Mouse (Mus musculus): ENCODE measurements around the gene Zc3h10.
A peak's percentile ranks its signal among the peaks of the same experiment; 100 is the strongest.
"Not testable (repeated sequence)": the region's sequence is repeated elsewhere in the genome, so short reads cannot be mapped to it uniquely, and the experiment has no call there.

Zc3h10 gene

GRCm38 (mm10) chr10:128522351-128522750 lies 25.2 kb downstream of the Zc3h10 start:
- DNase-seq = no peak

DNA sequence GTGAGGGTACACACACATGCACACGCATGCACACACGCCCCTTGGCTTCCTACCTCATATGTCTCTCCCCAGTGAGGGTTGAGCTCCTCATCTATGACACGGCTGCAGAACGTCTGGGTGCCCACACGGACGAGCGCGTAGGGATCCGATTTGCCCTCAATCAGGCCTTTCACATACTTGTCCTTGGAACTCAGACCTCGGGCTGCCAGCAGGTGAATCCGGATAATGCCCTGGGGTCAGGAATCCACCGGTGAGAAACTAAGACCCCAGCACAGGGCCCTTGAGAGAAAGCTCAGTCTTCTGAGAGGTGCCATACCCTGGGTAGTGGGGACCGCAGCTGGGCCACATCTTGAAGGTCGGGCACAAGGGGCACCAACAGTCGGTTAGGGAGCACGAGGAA lies 27.0 kb downstream of the Zc3h10 start:
- DNase-seq = no peak

DNA sequence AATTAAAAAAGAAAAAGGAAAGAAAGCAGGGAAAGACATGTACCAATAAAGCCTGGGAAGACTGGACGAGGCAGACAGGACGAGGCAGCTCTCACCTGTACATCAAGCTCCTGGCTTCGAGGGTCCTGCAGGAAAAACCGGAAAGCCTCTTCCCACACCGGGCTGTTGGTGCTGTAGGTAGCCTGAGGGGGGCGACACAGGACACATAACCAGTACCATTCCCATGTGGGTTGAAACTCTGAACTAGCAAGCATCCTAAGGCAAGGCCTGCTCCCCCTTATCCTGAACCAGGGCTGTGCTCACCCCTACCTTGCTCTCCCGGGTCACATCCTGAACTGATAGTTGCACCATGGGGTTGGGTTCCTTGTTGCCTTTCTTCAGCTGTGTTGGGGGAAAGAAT lies 28.7 kb downstream of the Zc3h10 start:
- peak; percentile 76 for DNase-seq

GRCm38 (mm10) chr10:128516677-128517076 lies 30.9 kb downstream of the Zc3h10 start:
- DNase-seq = peak; percentile 54

- DNase-seq = no peak
Measured at GRCm38 (mm10) chr10:128516029-128516428, 31.5 kb downstream of the Zc3h10 start.

DNA sequence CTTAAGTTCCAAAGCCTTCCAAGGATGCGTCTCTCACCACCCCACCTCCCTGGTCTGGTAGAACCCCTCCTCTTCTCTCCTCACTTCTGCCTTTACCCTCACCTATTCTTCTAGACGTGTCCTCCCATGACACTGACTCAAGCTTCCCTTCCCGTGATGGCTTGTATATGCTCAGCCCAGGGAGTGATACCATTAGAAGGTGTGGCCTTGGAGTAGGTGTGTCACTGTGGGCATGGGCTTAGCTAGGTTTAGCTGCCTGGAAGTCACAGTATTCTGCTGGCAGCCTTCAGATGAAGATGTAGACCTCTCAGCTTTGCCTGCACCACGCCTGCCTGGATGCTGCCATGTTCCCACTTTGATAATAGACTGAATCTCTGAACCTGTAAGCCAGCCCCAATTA lies 32.5 kb downstream of the Zc3h10 start:
- DNase-seq = no peak

DNA sequence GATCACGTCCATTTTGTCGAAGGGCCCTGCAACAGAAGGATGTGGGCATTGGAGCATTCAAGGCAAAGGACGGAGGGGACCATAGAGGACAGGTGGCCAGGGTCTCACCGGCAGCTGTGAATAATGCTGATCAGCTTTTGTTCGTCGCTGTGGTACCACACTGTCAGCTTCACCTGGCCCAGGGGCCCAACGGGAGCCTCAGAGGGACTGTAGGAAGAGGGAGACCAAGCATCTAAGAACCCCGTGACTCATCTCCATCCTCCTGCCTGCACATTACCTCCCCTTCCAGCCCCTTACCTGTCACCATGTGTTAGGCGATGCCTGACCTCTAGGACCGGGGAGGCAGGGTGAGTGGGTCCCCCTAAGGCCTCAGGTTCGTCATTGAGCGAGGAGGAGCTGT lies 35.8 kb downstream of the Zc3h10 start:
- no peak for DNase-seq

- no peak for DNase-seq
Measured at GRCm38 (mm10) chr10:128511189-128511588, 36.4 kb downstream of the Zc3h10 start.

DNA sequence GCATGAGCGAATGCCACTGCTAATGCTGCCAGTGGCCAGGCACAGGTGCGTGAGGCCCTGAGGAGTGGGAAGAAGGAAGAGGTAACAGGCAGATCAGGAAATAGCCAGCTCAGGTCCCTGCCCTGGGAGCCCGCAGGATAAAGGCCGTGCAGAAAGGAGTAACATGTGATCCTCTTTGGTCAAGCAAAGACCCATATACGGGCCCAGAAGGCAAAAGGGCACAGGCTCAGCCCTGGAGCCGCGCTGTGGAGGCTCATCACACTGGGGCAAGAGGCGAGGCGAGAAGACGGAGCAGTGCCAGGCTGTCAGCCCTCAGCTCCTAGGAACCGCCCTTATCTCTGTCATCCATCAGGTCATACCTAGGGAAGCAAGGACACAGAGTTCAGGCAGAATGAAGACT lies 37.3 kb downstream of the Zc3h10 start:
- no peak for DNase-seq

GRCm38 (mm10) chr10:128509831-128510230 lies 37.7 kb downstream of the Zc3h10 start:
- peak; percentile 57 for DNase-seq

- no peak for DNase-seq
Measured at GRCm38 (mm10) chr10:128509203-128509602, 38.4 kb downstream of the Zc3h10 start.

- peak; percentile 45 for DNase-seq
Measured at GRCm38 (mm10) chr10:128508260-128508659, 39.3 kb downstream of the Zc3h10 start.

DNA sequence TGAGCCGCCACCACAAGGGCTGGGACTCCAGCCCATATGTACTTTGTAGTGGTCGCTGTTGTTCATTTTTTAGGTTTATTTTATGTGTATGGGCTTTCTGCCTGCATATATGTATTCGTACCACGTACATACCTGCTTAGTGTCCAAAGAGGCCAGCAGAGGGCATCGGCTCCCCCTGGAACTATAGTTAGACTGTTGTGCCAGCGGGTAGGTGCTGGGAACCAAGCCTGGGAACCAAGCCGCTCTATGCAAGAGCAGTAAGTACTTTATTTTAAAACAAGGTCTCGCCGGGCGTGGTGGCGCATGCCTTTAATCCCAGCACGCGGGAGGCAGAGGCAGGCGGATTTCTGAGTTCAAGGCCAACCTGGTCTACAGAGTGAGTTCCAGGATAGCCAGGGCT lies 41.6 kb downstream of the Zc3h10 start:
- DNase-seq = no peak

DNA sequence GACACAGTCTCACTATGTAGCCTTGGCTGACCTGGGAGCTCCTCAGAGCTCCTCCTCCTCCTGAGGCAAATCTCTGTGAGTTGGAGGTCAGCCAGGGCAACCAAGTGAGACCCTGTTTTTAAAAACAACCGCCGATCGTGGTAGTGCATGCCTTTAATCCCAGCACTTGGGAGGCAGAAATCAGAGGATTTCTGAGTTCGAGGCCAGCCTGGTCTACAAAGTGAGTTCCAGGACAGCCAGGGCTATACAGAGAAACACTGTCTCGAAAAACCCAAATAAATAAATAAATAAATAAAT lies 42.3 kb downstream of the Zc3h10 start:
- not testable (repeated sequence) for DNase-seq

DNA sequence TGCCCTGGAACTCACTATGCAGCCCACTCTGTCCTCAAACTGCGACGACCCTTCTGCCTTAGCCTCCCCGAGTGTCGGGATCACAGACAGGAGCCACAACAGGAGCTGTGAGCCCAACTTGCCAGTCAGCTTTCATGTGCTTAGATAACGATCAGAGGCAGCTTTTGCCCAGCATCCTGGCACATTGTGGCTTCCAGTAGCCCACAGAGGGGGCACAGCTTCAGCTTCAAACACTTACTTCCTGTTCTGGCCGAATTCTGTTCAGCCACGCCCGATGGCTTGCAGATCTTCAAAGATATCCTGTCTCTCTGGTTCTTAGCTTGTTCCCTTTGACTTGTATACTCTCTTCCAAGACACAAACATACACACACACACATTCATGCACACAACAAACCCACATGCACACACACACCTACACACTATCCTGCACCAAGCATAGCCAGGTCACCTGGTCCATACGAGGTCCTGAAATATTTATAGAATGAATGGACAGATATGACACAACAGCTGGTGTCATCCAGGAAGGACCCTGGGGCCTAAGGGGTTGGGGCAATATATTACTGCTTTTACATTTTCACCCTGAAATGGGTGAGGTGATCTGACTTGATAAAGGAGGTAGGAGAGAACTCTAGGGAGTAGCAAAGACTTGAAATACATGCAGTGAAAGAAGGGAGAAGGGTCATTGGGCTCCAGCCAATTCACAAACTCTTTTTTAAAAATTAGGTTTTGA lies 42.8 kb downstream of the Zc3h10 start:
- peak; percentile 59 for DNase-seq

- no peak for DNase-seq
Measured at GRCm38 (mm10) chr10:128504012-128504411, 43.6 kb downstream of the Zc3h10 start.

DNA sequence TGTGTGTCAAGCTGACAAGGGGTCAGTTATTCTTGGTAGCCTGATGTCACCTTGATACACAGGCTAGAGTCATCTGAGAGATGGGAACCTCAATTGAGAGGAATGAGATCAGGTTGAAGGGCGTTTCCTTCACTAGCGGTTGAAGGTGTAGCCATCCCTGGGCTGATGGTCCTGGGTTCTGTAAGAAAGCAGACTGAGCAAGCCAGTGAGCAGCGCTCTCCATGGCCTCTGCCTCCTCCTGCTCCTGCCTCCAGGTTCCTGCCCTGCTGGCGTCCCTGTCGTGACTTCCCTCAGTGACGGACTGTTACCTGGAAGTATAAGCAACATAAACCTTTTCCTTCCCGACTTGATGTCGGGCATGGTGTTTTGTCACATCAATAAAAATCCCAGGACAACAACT lies 44.0 kb downstream of the Zc3h10 start:
- DNase-seq = no peak

GRCm38 (mm10) chr10:128502341-128502740 lies 45.2 kb downstream of the Zc3h10 start:
- DNase-seq = no peak

- peak; percentile 77 for DNase-seq
Measured at GRCm38 (mm10) chr10:128499116-128499671, 48.4 kb downstream of the Zc3h10 start.

DNA sequence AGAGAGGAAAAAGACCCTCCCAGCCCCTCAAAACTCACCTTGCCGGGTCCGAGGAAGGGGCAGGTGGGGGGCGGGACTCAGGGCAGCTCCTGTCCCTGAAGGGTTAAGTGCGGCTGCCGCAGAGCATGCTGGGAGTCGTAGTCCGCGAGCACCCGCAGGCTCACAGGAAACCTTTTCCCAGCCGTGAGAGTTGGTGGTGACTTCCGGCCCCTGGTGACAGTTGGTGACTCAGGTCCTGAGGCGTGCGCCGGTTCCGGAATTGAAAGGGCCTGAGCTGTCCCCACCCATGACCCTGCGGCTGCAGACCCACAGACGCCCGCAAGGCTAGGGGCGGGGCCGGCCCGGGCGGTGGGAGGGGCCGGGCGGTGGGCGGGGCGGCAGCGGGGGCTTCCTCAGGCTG lies 49.0 kb downstream of the Zc3h10 start, which contains the start of gene Myl6b:
Gene Myl6b, minus strand, starts transcription at position 96 of the 400 bp plus-strand sequence.
- DNase-seq = peak; percentile 98

DNA sequence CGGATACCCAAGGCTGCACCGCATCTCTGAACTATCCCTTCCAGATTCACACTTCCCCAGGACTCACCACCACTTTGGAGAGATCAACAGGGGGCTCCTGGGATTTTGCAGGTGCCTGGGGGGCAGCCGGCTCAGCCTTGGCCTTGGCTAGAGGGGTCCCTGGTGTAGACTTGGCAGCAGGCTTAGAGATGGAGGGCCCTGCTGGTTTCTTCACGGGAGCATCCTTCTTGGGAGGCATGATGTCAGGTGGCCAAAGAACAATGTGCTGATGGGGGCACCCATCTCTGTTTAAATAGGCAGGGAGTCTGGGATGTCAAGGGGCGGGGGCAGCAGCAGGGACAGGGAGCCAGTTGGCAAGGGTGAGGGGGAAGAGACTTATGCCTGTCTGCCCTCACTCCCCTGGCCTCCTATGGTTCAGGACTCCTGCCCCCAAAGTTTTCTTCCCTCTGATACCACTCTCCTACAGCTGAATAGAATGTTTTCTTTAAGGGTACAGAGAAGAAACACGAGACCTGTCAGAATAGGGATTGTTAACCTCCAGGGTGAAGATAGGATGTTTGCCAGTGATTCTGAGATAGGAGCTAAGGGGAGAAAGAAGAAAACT lies 50.3 kb downstream of the Zc3h10 start:
- no peak for DNase-seq

GRCm38 (mm10) chr10:128496509-128497077 lies 51.0 kb downstream of the Zc3h10 start:
- DNase-seq = no peak

GRCm38 (mm10) chr10:128495903-128496302 lies 51.7 kb downstream of the Zc3h10 start:
- DNase-seq = no peak

DNA sequence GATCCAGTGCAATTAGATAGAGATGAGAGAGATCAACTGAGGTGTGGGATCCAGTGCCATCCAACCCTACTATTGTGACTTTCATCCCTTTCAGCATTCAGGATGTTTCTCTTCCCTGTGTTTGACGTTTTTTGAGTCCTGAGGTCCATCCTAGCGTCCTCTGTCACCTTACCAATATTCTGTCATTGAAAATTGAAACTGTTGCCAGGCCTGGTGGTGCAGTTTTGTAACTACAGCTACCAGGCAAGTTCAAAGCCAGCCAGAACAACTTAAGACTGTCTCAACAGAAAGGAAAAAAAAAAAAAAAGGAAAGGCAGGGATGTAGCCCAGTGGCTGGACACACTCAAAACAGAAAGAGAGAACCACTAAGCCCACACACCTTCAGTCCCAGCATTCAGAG lies 52.3 kb downstream of the Zc3h10 start:
- DNase-seq = no peak

All from lung, postnatal 10 days (tissue).